Comparison of ENCODE assay signal across 16 mouse cellular contexts in the genomic region with DNA sequence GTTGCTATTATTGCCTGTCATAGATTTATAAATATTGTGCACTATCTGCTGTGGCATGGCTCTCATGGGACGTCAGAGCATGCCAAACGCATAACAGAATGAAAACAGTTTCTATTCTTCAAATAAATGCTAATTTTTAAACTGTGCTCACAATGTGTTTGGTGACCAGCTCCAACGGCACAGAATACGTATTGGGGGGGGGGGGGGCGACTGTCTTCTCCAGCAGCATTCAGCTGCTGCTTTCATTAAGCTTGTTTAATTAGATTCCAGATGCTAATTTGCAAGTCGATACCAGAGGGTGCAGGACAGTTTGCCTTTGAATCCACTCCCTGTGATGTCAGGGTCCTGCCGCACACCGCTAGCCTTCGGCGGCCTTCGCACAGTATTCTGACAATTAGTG. TPM values are rescaled to one million over a fixed set of nuclear protein-coding genes. Genes with fewer than 3 reads are reported as not detected.
DNase-seq lines count a peak whose midpoint lies in the region; ATAC-seq and TF ChIP-seq lines count a peak whose summit lies in the region.
"Had no signal": no experiment of that assay in that cellular context is flagged by ENCODE, and none has a peak within 500 bp of the region (broad histone marks: within the 10 kb centered on the region; RNA-seq: fewer than 3 reads in every experiment).

No protein-coding gene starts in this region.

- 42% methylated on average over 11 of the region's 11 CpGs for WGBS in forebrain, embryonic 11.5 days
- WGBS in hindbrain, embryonic 13.5 days, result 38% methylated on average over 11 of the region's 11 CpGs
- WGBS in midbrain, postnatal 0 days, result 22% methylated on average over 11 of the region's 11 CpGs

- H3K4me3 ChIP-seq in layer of hippocampus, adult 2 months, result no peak overlapping the region
- H3K4me3 ChIP-seq in forebrain, embryonic 11.5 days (ENCODE audit: low read depth, low read length), result no peak overlapping the region
- no peak overlapping the region for H3K4me3 ChIP-seq in hindbrain, embryonic 13.5 days
- H3K4me3 ChIP-seq in midbrain, postnatal 0 days (ENCODE audit: low read depth, low read length), result no peak overlapping the region

- H3K9ac ChIP-seq in forebrain, embryonic 11.5 days (ENCODE audit: low read length), result no peak overlapping the region
- no peak overlapping the region for H3K9ac ChIP-seq in hindbrain, embryonic 13.5 days
- H3K9ac ChIP-seq in midbrain, postnatal 0 days (replicated peaks; ENCODE audit: low read length, poor library complexity, severe bottlenecking), result no peak overlapping the region

- TF ChIP-seq CTCF in layer of hippocampus, adult 2 months (conservative IDR thresholded peaks at IDR 0.05), result no peak
- no peak for TF ChIP-seq CTCF in midbrain, postnatal 0 days (IDR thresholded peaks at IDR 0.05)

- H3K27me3 ChIP-seq in forebrain, embryonic 11.5 days (ENCODE audit: control insufficient read depth, insufficient read depth, low read length), result no peaks in the 10 kb centered on the region
- H3K27me3 ChIP-seq in hindbrain, embryonic 13.5 days, result no peaks in the 10 kb centered on the region
- H3K27me3 ChIP-seq in midbrain, postnatal 0 days (ENCODE audit: insufficient read depth, low read length), result no peaks in the 10 kb centered on the region

- H3K36me3 ChIP-seq in forebrain, embryonic 11.5 days (ENCODE audit: control insufficient read depth, insufficient read depth, low read length), result no peaks in the 10 kb centered on the region; the same call in 1 of the 2 replicates
- peaks cover 4% of the 10 kb centered on the region; the same call in 1 of the 2 replicates for H3K36me3 ChIP-seq in hindbrain, embryonic 13.5 days
- H3K36me3 ChIP-seq in midbrain, postnatal 0 days (ENCODE audit: insufficient read depth, low read length), result no peaks in the 10 kb centered on the region

- H3K4me2 ChIP-seq in forebrain, embryonic 11.5 days (ENCODE audit: low read depth, low read length, severe bottlenecking), result no peak overlapping the region
- no peak overlapping the region for H3K4me2 ChIP-seq in hindbrain, embryonic 13.5 days
- no peak overlapping the region for H3K4me2 ChIP-seq in midbrain, postnatal 0 days (ENCODE audit: low read depth, low read length, poor library complexity, severe bottlenecking)

- H3K27ac ChIP-seq in layer of hippocampus, adult 2 months, result peak overlapping the region; percentile 43
- no peak overlapping the region; the same call in 1 of the 2 replicates for H3K27ac ChIP-seq in forebrain, embryonic 11.5 days (ENCODE audit: low read depth, low read length)
- peak overlapping the region; percentile 58 for H3K27ac ChIP-seq in hindbrain, embryonic 13.5 days
- peak overlapping the region; percentile 28; the same call in 1 of the 2 replicates for H3K27ac ChIP-seq in midbrain, postnatal 0 days (ENCODE audit: low read depth, low read length)
- H3K27ac ChIP-seq: macrophage had no signal

- peak; percentile 83; the same call in 1 of the 2 replicates for ATAC-seq in forebrain, embryonic 11.5 days (replicated peaks; ENCODE audit: low FRiP score)
- peak; percentile 71 for ATAC-seq in hindbrain, embryonic 13.5 days (ENCODE audit: low FRiP score)
- ATAC-seq in midbrain, postnatal 0 days (ENCODE audit: low FRiP score), result peak; percentile 50
- ATAC-seq: intestine, postnatal 0 days had no signal

- peaks cover 10% of the 10 kb centered on the region for H3K4me1 ChIP-seq in forebrain, embryonic 11.5 days (replicated peaks; ENCODE audit: control insufficient read depth, insufficient read depth, low read length)
- peaks cover 48% of the 10 kb centered on the region for H3K4me1 ChIP-seq in hindbrain, embryonic 13.5 days (replicated peaks)
- H3K4me1 ChIP-seq in midbrain, postnatal 0 days (ENCODE audit: insufficient read depth, low read length), result no peaks in the 10 kb centered on the region

- H3K9me3 ChIP-seq in forebrain, embryonic 11.5 days (ENCODE audit: control insufficient read depth, low read length), result no peaks in the 10 kb centered on the region
- no peaks in the 10 kb centered on the region for H3K9me3 ChIP-seq in hindbrain, embryonic 13.5 days
- no peaks in the 10 kb centered on the region for H3K9me3 ChIP-seq in midbrain, postnatal 0 days (ENCODE audit: low read length)

- DNase-seq in layer of hippocampus, adult 2 months (ENCODE audit: low spot score in 2 of 2), result no peak
- DNase-seq in layer of hippocampus, postnatal 36 days, result no peak
- DNase-seq in forebrain, embryonic 11.5 days (ENCODE audit: low spot score), result peak; percentile 61
- DNase-seq in midbrain, postnatal 0 days (ENCODE audit: low spot score), result no peak
- DNase-seq in cerebellum, adult 11-12 months, result no peak
- no peak for DNase-seq in embryo, embryonic 10.5 days (ENCODE audit: low spot score)
- no peak for DNase-seq in frontal cortex, adult 2 months (ENCODE audit: extremely low spot score in 1 of 2, low spot score in 1 of 2)
- DNase-seq: adrenal gland, adult 2 months; cerebellum, adult 9-11 months; heart, postnatal 36 days; kidney, postnatal 10 days; liver; lung, adult 18-20 months had no signal

RNA-seq across cellular contexts. Expression of a gene that starts 34.6 kb away (rescaled TPM):
- total RNA-seq in layer of hippocampus, adult 2 months (2021), result 100 to 1,000 TPM; 186 to 198 TPM
- 100 to 1,000 TPM; 202 to 214 TPM for total RNA-seq in layer of hippocampus, postnatal 36 days (2021)
- polyA plus RNA-seq in forebrain, embryonic 11.5 days (2014; fragmentation: Nextera tagmentation; extraction: Ambion mirVana), result 333 and 341 TPM in 2 replicates
- polyA plus RNA-seq in hindbrain, embryonic 13.5 days (2015; fragmentation: Nextera tagmentation; extraction: Ambion mirVana), result 314 and 317 TPM in 2 replicates
- total RNA-seq in midbrain, postnatal 0 days (2014; rRNA removed), result 218 and 239 TPM in 2 replicates
- polyA plus RNA-seq in midbrain, postnatal 0 days (2015; fragmentation: Nextera tagmentation; extraction: Ambion mirVana), result 282 and 287 TPM in 2 replicates
- polyA plus RNA-seq in frontal cortex, adult 2 months (2012; rRNA removed), result 227 and 234 TPM in 2 replicates
